Mouse (Mus musculus): ENCODE measurements around the gene Osbpl6. TPM values are rescaled to one million over a fixed set of nuclear protein-coding genes. Genes with fewer than 3 reads are reported as not detected.
"Not testable (repeated sequence)": the region's sequence is repeated elsewhere in the genome, so short reads cannot be mapped to it uniquely, and the experiment has no call there.

Osbpl6 gene
- polyA plus RNA-seq, 1 experiment from 2014 or later: 17.8 TPM

GRCm38 (mm10) chr2:76618078-76618477 is 211.8 kb downstream of the Osbpl6 start:
- 25% methylated on average over 1 of the region's 1 CpGs for WGBS
- no peak overlapping the region for H3K9ac ChIP-seq (replicated peaks; ENCODE audit: low read length)
- ATAC-seq (ENCODE audit: low FRiP score, low TSS enrichment): no peak

GRCm38 (mm10) chr2:76620188-76620587 is 213.9 kb downstream of the Osbpl6 start:
- H3K9me3 ChIP-seq (ENCODE audit: low read length): peaks cover 7% of the 10 kb centered on the region; the same call in 1 of the 2 replicates
- no peak overlapping the region for H3K9ac ChIP-seq (replicated peaks; ENCODE audit: low read length)
- H3K4me2 ChIP-seq (replicated peaks; ENCODE audit: low read depth, low read length): no peak overlapping the region
- no peak overlapping the region for H3K4me3 ChIP-seq (ENCODE audit: low read length)
- peaks cover 25% of the 10 kb centered on the region for H3K36me3 ChIP-seq (ENCODE audit: insufficient read depth, low read length)
- no peak for ATAC-seq (ENCODE audit: low FRiP score, low TSS enrichment)
- H3K4me1 ChIP-seq (ENCODE audit: insufficient read depth, low read length): no peaks in the 10 kb centered on the region
- no peaks in the 10 kb centered on the region for H3K27me3 ChIP-seq (ENCODE audit: insufficient read depth, low read length)
- no peak overlapping the region for H3K27ac ChIP-seq (ENCODE audit: low read length)
- WGBS: 48% methylated on average over 5 of the region's 5 CpGs

More at GRCm38 (mm10) chr2:76618078-76618477, 211.8 kb downstream of the Osbpl6 start:
- Histone ChIP-seq H3K27ac (ENCODE audit: low read length) (no peak overlapping the region), H3K4me3 (ENCODE audit: low read length) (no peak overlapping the region), H3K4me2 (replicated peaks; ENCODE audit: low read depth, low read length) (no peak overlapping the region), H3K9me3 (ENCODE audit: low read length) (no peaks in the 10 kb centered on the region), H3K4me1 (ENCODE audit: insufficient read depth, low read length) (no peaks in the 10 kb centered on the region), H3K27me3 (ENCODE audit: insufficient read depth, low read length) (no peaks in the 10 kb centered on the region), H3K36me3 (ENCODE audit: insufficient read depth, low read length) (peaks cover 6% of the 10 kb centered on the region)

- no peak overlapping the region for H3K27ac ChIP-seq (ENCODE audit: low read length)
- no peaks in the 10 kb centered on the region for H3K4me1 ChIP-seq (ENCODE audit: insufficient read depth, low read length)
- H3K4me3 ChIP-seq (ENCODE audit: low read length): no peak overlapping the region
- no peaks in the 10 kb centered on the region for H3K27me3 ChIP-seq (ENCODE audit: insufficient read depth, low read length)
- no peak overlapping the region for H3K9ac ChIP-seq (replicated peaks; ENCODE audit: low read length)
- WGBS: 24% methylated on average over 1 of the region's 1 CpGs
- peaks cover 19% of the 10 kb centered on the region for H3K9me3 ChIP-seq (ENCODE audit: low read length)
- no peak overlapping the region for H3K4me2 ChIP-seq (replicated peaks; ENCODE audit: low read depth, low read length)
- peaks cover 40% of the 10 kb centered on the region for H3K36me3 ChIP-seq (ENCODE audit: insufficient read depth, low read length)
- no peak for ATAC-seq (ENCODE audit: low FRiP score, low TSS enrichment)
Measured at GRCm38 (mm10) chr2:76621724-76622123, 215.4 kb downstream of the Osbpl6 start.

- H3K4me1 ChIP-seq (ENCODE audit: insufficient read depth, low read length); ATAC-seq (ENCODE audit: low FRiP score, low TSS enrichment); H3K4me3 ChIP-seq (ENCODE audit: low read length); H3K27me3 ChIP-seq (ENCODE audit: insufficient read depth, low read length); H3K4me2 ChIP-seq (replicated peaks; ENCODE audit: low read depth, low read length); H3K27ac ChIP-seq (ENCODE audit: low read length); H3K9ac ChIP-seq (replicated peaks; ENCODE audit: low read length): not testable (repeated sequence)
- 91% methylated on average over 2 of the region's 2 CpGs for WGBS
- peaks cover 24% of the 10 kb centered on the region for H3K9me3 ChIP-seq (ENCODE audit: low read length)
- peaks cover 46% of the 10 kb centered on the region for H3K36me3 ChIP-seq (ENCODE audit: insufficient read depth, low read length)
Measured at GRCm38 (mm10) chr2:76622316-76622715, 216.0 kb downstream of the Osbpl6 start.

- no peak for ATAC-seq (ENCODE audit: low FRiP score, low TSS enrichment)
- Histone ChIP-seq H3K4me2 (replicated peaks; ENCODE audit: low read depth, low read length) (no peak overlapping the region), H3K27ac (ENCODE audit: low read length) (no peak overlapping the region), H3K9ac (replicated peaks; ENCODE audit: low read length) (no peak overlapping the region), H3K4me1 (ENCODE audit: insufficient read depth, low read length) (no peaks in the 10 kb centered on the region), H3K27me3 (ENCODE audit: insufficient read depth, low read length) (no peaks in the 10 kb centered on the region), H3K36me3 (ENCODE audit: insufficient read depth, low read length) (peaks cover 82% of the 10 kb centered on the region), H3K9me3 (ENCODE audit: low read length) (peaks cover 17% of the 10 kb centered on the region), H3K4me3 (ENCODE audit: low read length) (no peak overlapping the region)
- 95% methylated on average over 12 of the region's 12 CpGs for WGBS
Measured at GRCm38 (mm10) chr2:76630293-76630692, 224.0 kb downstream of the Osbpl6 start.

- Histone ChIP-seq H3K27me3 (ENCODE audit: insufficient read depth, low read length) (no peaks in the 10 kb centered on the region), H3K27ac (ENCODE audit: low read length) (no peak overlapping the region), H3K36me3 (ENCODE audit: insufficient read depth, low read length) (peaks cover 81% of the 10 kb centered on the region), H3K4me3 (ENCODE audit: low read length) (no peak overlapping the region), H3K4me2 (replicated peaks; ENCODE audit: low read depth, low read length) (no peak overlapping the region), H3K4me1 (ENCODE audit: insufficient read depth, low read length) (no peaks in the 10 kb centered on the region), H3K9me3 (ENCODE audit: low read length) (peaks cover 6% of the 10 kb centered on the region), H3K9ac (replicated peaks; ENCODE audit: low read length) (no peak overlapping the region)
- WGBS: 94% methylated on average over 4 of the region's 4 CpGs
- ATAC-seq (ENCODE audit: low FRiP score, low TSS enrichment): no peak
Measured at GRCm38 (mm10) chr2:76631600-76631999, 225.3 kb downstream of the Osbpl6 start.

- no peaks in the 10 kb centered on the region for H3K4me1 ChIP-seq (ENCODE audit: insufficient read depth, low read length)
- H3K9me3 ChIP-seq (ENCODE audit: low read length): no peaks in the 10 kb centered on the region
- WGBS: 94% methylated on average over 2 of the region's 2 CpGs
- no peak for ATAC-seq (ENCODE audit: low FRiP score, low TSS enrichment)
- H3K9ac ChIP-seq (replicated peaks; ENCODE audit: low read length): no peak overlapping the region
- peaks cover 71% of the 10 kb centered on the region for H3K36me3 ChIP-seq (ENCODE audit: insufficient read depth, low read length)
- no peaks in the 10 kb centered on the region for H3K27me3 ChIP-seq (ENCODE audit: insufficient read depth, low read length)
- no peak overlapping the region for H3K4me3 ChIP-seq (ENCODE audit: low read length)
- H3K4me2 ChIP-seq (replicated peaks; ENCODE audit: low read depth, low read length): no peak overlapping the region
- no peak overlapping the region for H3K27ac ChIP-seq (ENCODE audit: low read length)
Measured at GRCm38 (mm10) chr2:76639637-76640036, 233.3 kb downstream of the Osbpl6 start.

- peaks cover 41% of the 10 kb centered on the region for H3K36me3 ChIP-seq (ENCODE audit: insufficient read depth, low read length)
- no peak overlapping the region for H3K27ac ChIP-seq (ENCODE audit: low read length)
- peaks cover 15% of the 10 kb centered on the region for H3K4me1 ChIP-seq (ENCODE audit: insufficient read depth, low read length)
- H3K4me2 ChIP-seq (replicated peaks; ENCODE audit: low read depth, low read length): no peak overlapping the region
- no peak overlapping the region for H3K4me3 ChIP-seq (ENCODE audit: low read length)
- H3K27me3 ChIP-seq (ENCODE audit: insufficient read depth, low read length): no peaks in the 10 kb centered on the region
- H3K9ac ChIP-seq (replicated peaks; ENCODE audit: low read length): no peak overlapping the region
- H3K9me3 ChIP-seq (ENCODE audit: low read length): no peaks in the 10 kb centered on the region
- no peak for ATAC-seq (ENCODE audit: low FRiP score, low TSS enrichment)
Measured at GRCm38 (mm10) chr2:76643801-76644200, 237.5 kb downstream of the Osbpl6 start.

- H3K9me3 ChIP-seq (ENCODE audit: low read length): no peaks in the 10 kb centered on the region
- peak; percentile 77 for ATAC-seq (ENCODE audit: low FRiP score, low TSS enrichment)
- peak overlapping the region; percentile 82 for H3K9ac ChIP-seq (replicated peaks; ENCODE audit: low read length)
- H3K36me3 ChIP-seq (ENCODE audit: insufficient read depth, low read length): peaks cover 10% of the 10 kb centered on the region
- H3K27ac ChIP-seq (ENCODE audit: low read length): peak overlapping the region; percentile 93
- H3K27me3 ChIP-seq (ENCODE audit: insufficient read depth, low read length): no peaks in the 10 kb centered on the region
- peak overlapping the region; percentile 72 for H3K4me3 ChIP-seq (ENCODE audit: low read length)
- peak overlapping the region; percentile 83 for H3K4me2 ChIP-seq (replicated peaks; ENCODE audit: low read depth, low read length)
- peaks cover 17% of the 10 kb centered on the region for H3K4me1 ChIP-seq (ENCODE audit: insufficient read depth, low read length)
- WGBS: under 1% methylated on average over 30 of the region's 32 CpGs
Measured at GRCm38 (mm10) chr2:76647441-76647869, 241.1 kb downstream of the Osbpl6 start.

- H3K4me1 ChIP-seq (ENCODE audit: insufficient read depth, low read length): peaks cover 17% of the 10 kb centered on the region
- peak within 1 kb of the TSS; percentile 83 for H3K4me2 ChIP-seq (replicated peaks; ENCODE audit: low read depth, low read length)
- ATAC-seq (ENCODE audit: low FRiP score, low TSS enrichment): peak; percentile 99
- H3K9me3 ChIP-seq (ENCODE audit: low read length): no peaks in the 10 kb centered on the region
- H3K27ac ChIP-seq (ENCODE audit: low read length): peak within 1 kb of the TSS; percentile 93
- peak within 1 kb of the TSS; percentile 82 for H3K9ac ChIP-seq (replicated peaks; ENCODE audit: low read length)
- peak within 1 kb of the TSS; percentile 72 for H3K4me3 ChIP-seq (ENCODE audit: low read length)
- under 1% methylated on average over 41 of the region's 42 CpGs for WGBS
- H3K36me3 ChIP-seq (ENCODE audit: insufficient read depth, low read length): peaks cover 6% of the 10 kb centered on the region; the same call in 1 of the 2 replicates
- H3K27me3 ChIP-seq (ENCODE audit: insufficient read depth, low read length): no peaks in the 10 kb centered on the region
Measured at GRCm38 (mm10) chr2:76647883-76648570, 241.7 kb downstream of the Osbpl6 start, which contains the start of the genes Prkra and Pjvk. Gene Prkra, minus strand, starts transcription at chr2:76648015. Gene Pjvk, plus strand, starts transcription at chr2:76648476.

All from kidney, embryonic 16.5 days (tissue).